Mouse (Mus musculus) megakaryocyte, adult 5-6 weeks (primary cell): ENCODE results near the gene Lin52. TPM values are rescaled to one million over a fixed set of nuclear protein-coding genes. Genes with fewer than 3 reads are reported as not detected.
"Not testable (repeated sequence)": the region's sequence is repeated elsewhere in the genome, so short reads cannot be mapped to it uniquely, and the experiment has no call there.

ENCODE experiments used
- ATAC-seq: 2 replicates; pipeline ENCODE4 v1.8.0; 2016; ENCODE audit warnings: mild to moderate bottlenecking, inconsistent platforms; ENCODE audit not compliant: poor library complexity, severe bottlenecking
- total RNA-seq, 2 experiments: library from RNA; stranded (forward) in 1 of 2; stranded (reverse) in 1 of 2; fragments of 153-499, 151-499 nt in 1 of 2; fragments of 221-1000, 200-1000 nt in 1 of 2; gene quantifications; 2 replicates each; pipeline versions ENCODE4 v1.2.3 to v1.2.4; 2015 to 2017

Gene Lin52
- total RNA-seq, 2 experiments from 2014 or later = 14.9 to 21.3 TPM

- no peak for ATAC-seq
These were observed 81.6 kb downstream of the Lin52 start for GRCm38 (mm10) chr12:84532830-84533199.

GRCm38 (mm10) chr12:84533706-84534486 lies 82.7 kb downstream of the Lin52 start:
- ATAC-seq = no peak

GRCm38 (mm10) chr12:84539537-84539936 lies 88.3 kb downstream of the Lin52 start:
- not testable (repeated sequence) for ATAC-seq

GRCm38 (mm10) chr12:84541391-84541958 lies 90.3 kb downstream of the Lin52 start:
- ATAC-seq = no peak

- ATAC-seq = peak; percentile 82
These were observed 94.8 kb downstream of the Lin52 start for GRCm38 (mm10) chr12:84546028-84546427.

GRCm38 (mm10) chr12:84546577-84547085 lies 95.4 kb downstream of the Lin52 start:
- no peak for ATAC-seq

- ATAC-seq = no peak
These were observed 97.0 kb downstream of the Lin52 start for GRCm38 (mm10) chr12:84548251-84548650.

- no peak for ATAC-seq
These were observed 104.0 kb downstream of the Lin52 start for GRCm38 (mm10) chr12:84555218-84555617.

GRCm38 (mm10) chr12:84562558-84562957 lies 111.3 kb downstream of the Lin52 start:
- ATAC-seq = no peak

GRCm38 (mm10) chr12:84567576-84567975 lies 116.4 kb downstream of the Lin52 start:
- ATAC-seq = peak; percentile 62; the same call in 1 of the 2 replicates

GRCm38 (mm10) chr12:84569336-84569970 lies 118.2 kb downstream of the Lin52 start, which contains the start of gene Vsx2:
Vsx2 (plus strand) TSS chr12:84569762.
- ATAC-seq = no peak

GRCm38 (mm10) chr12:84569976-84570693 lies 118.9 kb downstream of the Lin52 start:
- no peak for ATAC-seq

GRCm38 (mm10) chr12:84570694-84571415 lies 119.6 kb downstream of the Lin52 start:
- ATAC-seq = no peak

- no peak for ATAC-seq
These were observed 120.5 kb downstream of the Lin52 start for GRCm38 (mm10) chr12:84571466-84572340.

- no peak for ATAC-seq
These were observed 121.1 kb downstream of the Lin52 start for GRCm38 (mm10) chr12:84572341-84572720.

GRCm38 (mm10) chr12:84573094-84573493 lies 121.9 kb downstream of the Lin52 start:
- no peak for ATAC-seq

GRCm38 (mm10) chr12:84577768-84578439 lies 126.7 kb downstream of the Lin52 start:
- no peak for ATAC-seq

GRCm38 (mm10) chr12:84578440-84578770 lies 127.2 kb downstream of the Lin52 start:
- no peak for ATAC-seq

- no peak for ATAC-seq
These were observed 130.1 kb downstream of the Lin52 start for GRCm38 (mm10) chr12:84581285-84581684.
